Mouse (Mus musculus) erythroblast, embryonic 14.5 days (primary cell): ENCODE data around the gene Kcnj8.

ENCODE experiments used
- GATA1 ChIP-seq: IDR thresholded peaks from 2 replicates; pipeline ENCODE4 v1.6.1; 2012; ENCODE audit warnings: low read length, inconsistent platforms, mixed read lengths
- TAL1 ChIP-seq: IDR thresholded peaks from 3 replicates; pipeline ENCODE4 v1.6.1; 2012; ENCODE audit warnings: low read length, inconsistent platforms, mixed read lengths

- TF ChIP-seq GATA1 (no peak), TAL1 (no peak)
These were observed 381 bp upstream of the Kcnj8 start for GRCm38 (mm10) chr6:142571629-142572360.
